Mouse (Mus musculus): ENCODE measurements around the gene Atg2a. TPM values are rescaled to one million over a fixed set of nuclear protein-coding genes. Genes with fewer than 3 reads are reported as not detected.

The Atg2a gene
- total and polyA plus RNA-seq, 2 experiments from 2014 or later = 5.6 to 24.5 TPM

DNA sequence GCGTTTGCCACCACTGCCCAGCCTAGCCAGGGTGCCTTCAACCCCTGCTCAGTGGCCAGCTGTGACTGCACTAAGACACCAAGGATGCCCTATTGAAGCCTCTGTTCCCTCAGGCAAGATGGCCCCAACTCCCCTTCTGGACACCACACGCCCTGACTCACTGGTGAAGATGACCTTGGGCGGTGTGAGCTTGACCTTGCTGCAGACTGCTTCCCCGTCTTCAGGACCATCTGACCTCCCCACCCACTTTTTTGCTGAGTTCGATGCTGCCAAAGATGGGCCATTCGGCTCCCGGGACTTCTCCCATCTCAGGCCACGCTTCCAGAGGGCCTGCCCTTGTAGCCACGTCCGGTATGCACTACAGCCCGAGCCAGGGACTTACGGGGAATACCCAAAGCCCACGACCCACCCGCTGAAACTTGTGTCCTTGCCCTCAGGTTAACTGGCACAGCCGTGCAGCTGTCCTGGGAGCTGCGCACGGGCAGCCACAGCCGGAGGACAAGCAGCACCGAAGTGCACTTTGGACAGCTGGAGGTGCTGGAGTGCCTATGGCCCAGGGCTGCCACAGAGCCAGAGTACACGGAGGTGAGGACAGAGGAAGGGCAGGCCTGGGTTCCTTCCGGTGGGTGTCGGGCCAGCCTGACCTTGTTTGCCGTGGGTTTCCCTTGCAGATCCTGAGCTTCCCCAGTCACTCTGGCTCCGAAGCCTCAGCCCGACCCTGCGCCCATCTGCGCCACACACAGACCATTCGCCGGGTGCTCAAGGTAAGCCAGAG is 6.2 kb downstream of the Atg2a start:
- WGBS = 87% methylated on average over 29 of the region's 29 CpGs
- TF ChIP-seq EP300 (IDR thresholded peaks at IDR 0.05; ENCODE audit: low read depth) = no peak
- no peak for TF ChIP-seq CTCF (IDR thresholded peaks at IDR 0.05; ENCODE audit: low read depth)
- ATAC-seq (ENCODE audit: insufficient read depth, low read depth) (no peak), DNase-seq (ENCODE audit: low spot score) (no peak)
- no peaks in the 10 kb centered on the region for H3K9me3 ChIP-seq (replicated peaks; ENCODE audit: control insufficient read depth, low read length)
- H3K36me3 ChIP-seq (replicated peaks; ENCODE audit: control insufficient read depth, insufficient read depth, low read length) = peaks cover 66% of the 10 kb centered on the region
- peaks cover 4% of the 10 kb centered on the region for H3K4me1 ChIP-seq (ENCODE audit: control insufficient read depth, insufficient read depth)
- H3K27me3 ChIP-seq (ENCODE audit: control insufficient read depth, insufficient read depth, low read length) = no peaks in the 10 kb centered on the region
- no peak overlapping the region for H3K4me2 ChIP-seq (ENCODE audit: low read depth, low read length)
- no peak overlapping the region for H3K9ac ChIP-seq (replicated peaks; ENCODE audit: low read depth, low read length)
- no peak overlapping the region for H3K27ac ChIP-seq (ENCODE audit: low read depth)
- no peak overlapping the region for H3K4me3 ChIP-seq (ENCODE audit: low read depth, low read length)

DNA sequence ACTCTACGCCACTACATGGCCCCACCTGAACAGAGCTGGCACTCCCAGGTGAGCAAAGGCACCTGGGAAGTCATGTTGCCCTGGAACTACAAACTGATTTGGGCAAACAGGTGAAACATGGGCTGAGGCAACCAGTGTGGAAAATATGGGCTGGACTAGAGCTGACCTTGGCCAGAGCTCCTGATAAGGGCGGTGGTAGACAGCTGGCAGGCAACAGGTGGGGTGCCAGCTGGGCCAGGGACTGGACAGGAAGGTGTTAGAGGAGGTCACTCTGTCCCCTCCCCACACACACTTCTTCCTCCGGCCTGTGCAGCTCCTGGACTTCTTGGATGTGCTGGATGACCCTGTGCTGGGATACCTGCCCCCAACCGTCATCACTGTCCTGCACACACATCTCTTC is 11.6 kb downstream of the Atg2a start:
- DNase-seq (ENCODE audit: low spot score) (no peak), ATAC-seq (ENCODE audit: insufficient read depth, low read depth) (no peak)
- Histone ChIP-seq H3K9ac (replicated peaks; ENCODE audit: low read depth, low read length) (no peak overlapping the region), H3K4me1 (ENCODE audit: control insufficient read depth, insufficient read depth) (no peaks in the 10 kb centered on the region), H3K4me2 (ENCODE audit: low read depth, low read length) (no peak overlapping the region), H3K27ac (ENCODE audit: low read depth) (no peak overlapping the region), H3K9me3 (replicated peaks; ENCODE audit: control insufficient read depth, low read length) (no peaks in the 10 kb centered on the region), H3K27me3 (ENCODE audit: control insufficient read depth, insufficient read depth, low read length) (no peaks in the 10 kb centered on the region), H3K4me3 (ENCODE audit: low read depth, low read length) (no peak overlapping the region), H3K36me3 (replicated peaks; ENCODE audit: control insufficient read depth, insufficient read depth, low read length) (peaks cover 85% of the 10 kb centered on the region)
- 81% methylated on average over 4 of the region's 4 CpGs for WGBS
- no peak for TF ChIP-seq EP300 (IDR thresholded peaks at IDR 0.05; ENCODE audit: low read depth)
- TF ChIP-seq CTCF (IDR thresholded peaks at IDR 0.05; ENCODE audit: low read depth) = no peak

DNA sequence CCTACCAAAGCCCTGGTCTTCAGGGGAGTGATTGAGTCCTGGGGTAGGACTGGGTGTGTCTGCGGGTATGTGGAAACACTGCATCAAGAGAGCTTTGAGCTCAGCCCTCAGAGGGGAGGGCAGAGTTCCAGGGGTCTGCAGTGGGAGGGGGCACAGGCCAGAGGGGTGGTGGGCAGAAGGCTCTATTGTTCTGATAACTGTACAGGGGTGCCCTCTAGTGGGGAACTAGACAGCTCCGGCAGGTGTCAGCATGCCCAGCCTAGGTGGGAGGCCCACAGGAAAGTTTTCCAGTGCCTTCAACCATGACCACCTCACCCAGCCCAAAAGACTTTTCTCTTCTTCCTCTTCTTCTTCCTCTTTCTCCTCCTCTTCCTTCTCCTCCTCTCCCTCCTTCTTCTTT is 19.0 kb downstream of the Atg2a start:
- ATAC-seq (ENCODE audit: insufficient read depth, low read depth) (no peak), DNase-seq (ENCODE audit: low spot score) (no peak)
- Histone ChIP-seq H3K27ac (ENCODE audit: low read depth) (no peak overlapping the region), H3K4me2 (ENCODE audit: low read depth, low read length) (no peak overlapping the region), H3K27me3 (ENCODE audit: control insufficient read depth, insufficient read depth, low read length) (no peaks in the 10 kb centered on the region), H3K9me3 (replicated peaks; ENCODE audit: control insufficient read depth, low read length) (no peaks in the 10 kb centered on the region), H3K9ac (replicated peaks; ENCODE audit: low read depth, low read length) (no peak overlapping the region), H3K36me3 (replicated peaks; ENCODE audit: control insufficient read depth, insufficient read depth, low read length) (peaks cover 62% of the 10 kb centered on the region), H3K4me3 (ENCODE audit: low read depth, low read length) (no peak overlapping the region), H3K4me1 (ENCODE audit: control insufficient read depth, insufficient read depth) (no peaks in the 10 kb centered on the region)
- TF ChIP-seq CTCF (IDR thresholded peaks at IDR 0.05; ENCODE audit: low read depth) = peak; percentile 34
- no peak for TF ChIP-seq EP300 (IDR thresholded peaks at IDR 0.05; ENCODE audit: low read depth)
- WGBS = 73% methylated on average over 2 of the region's 2 CpGs

- H3K4me1 ChIP-seq (ENCODE audit: control insufficient read depth, insufficient read depth) = no peaks in the 10 kb centered on the region
- no peak overlapping the region for H3K4me3 ChIP-seq (ENCODE audit: low read depth, low read length)
- H3K36me3 ChIP-seq (replicated peaks; ENCODE audit: control insufficient read depth, insufficient read depth, low read length) = peaks cover 57% of the 10 kb centered on the region
- H3K9ac ChIP-seq (replicated peaks; ENCODE audit: low read depth, low read length) = no peak overlapping the region
- WGBS = 80% methylated on average over 4 of the region's 4 CpGs
- TF ChIP-seq CTCF (IDR thresholded peaks at IDR 0.05; ENCODE audit: low read depth) = peak; percentile 28; the same call in 1 of the 2 replicates
- TF ChIP-seq EP300 (IDR thresholded peaks at IDR 0.05; ENCODE audit: low read depth) = no peak
- H3K9me3 ChIP-seq (replicated peaks; ENCODE audit: control insufficient read depth, low read length) = no peaks in the 10 kb centered on the region
- H3K4me2 ChIP-seq (ENCODE audit: low read depth, low read length) = no peak overlapping the region
- no peak overlapping the region for H3K27ac ChIP-seq (ENCODE audit: low read depth)
- ATAC-seq (ENCODE audit: insufficient read depth, low read depth) (no peak), DNase-seq (ENCODE audit: low spot score) (no peak)
- H3K27me3 ChIP-seq (ENCODE audit: control insufficient read depth, insufficient read depth, low read length) = no peaks in the 10 kb centered on the region
These were observed 19.5 kb downstream of the Atg2a start for GRCm38 (mm10) chr19:6260946-6261345.

- ATAC-seq (ENCODE audit: insufficient read depth, low read depth) (no peak), DNase-seq (ENCODE audit: low spot score) (no peak)
- Histone ChIP-seq H3K4me3 (ENCODE audit: low read depth, low read length) (no peak overlapping the region), H3K27ac (ENCODE audit: low read depth) (no peak overlapping the region), H3K27me3 (ENCODE audit: control insufficient read depth, insufficient read depth, low read length) (no peaks in the 10 kb centered on the region), H3K9me3 (replicated peaks; ENCODE audit: control insufficient read depth, low read length) (no peaks in the 10 kb centered on the region), H3K9ac (replicated peaks; ENCODE audit: low read depth, low read length) (no peak overlapping the region), H3K4me2 (ENCODE audit: low read depth, low read length) (no peak overlapping the region), H3K36me3 (replicated peaks; ENCODE audit: control insufficient read depth, insufficient read depth, low read length) (peaks cover 52% of the 10 kb centered on the region), H3K4me1 (ENCODE audit: control insufficient read depth, insufficient read depth) (no peaks in the 10 kb centered on the region)
- TF ChIP-seq CTCF (IDR thresholded peaks at IDR 0.05; ENCODE audit: low read depth) = no peak
- TF ChIP-seq EP300 (IDR thresholded peaks at IDR 0.05; ENCODE audit: low read depth) = no peak
- 93% methylated on average over 14 of the region's 14 CpGs for WGBS
These were observed 19.9 kb downstream of the Atg2a start for GRCm38 (mm10) chr19:6261379-6261778.

DNA sequence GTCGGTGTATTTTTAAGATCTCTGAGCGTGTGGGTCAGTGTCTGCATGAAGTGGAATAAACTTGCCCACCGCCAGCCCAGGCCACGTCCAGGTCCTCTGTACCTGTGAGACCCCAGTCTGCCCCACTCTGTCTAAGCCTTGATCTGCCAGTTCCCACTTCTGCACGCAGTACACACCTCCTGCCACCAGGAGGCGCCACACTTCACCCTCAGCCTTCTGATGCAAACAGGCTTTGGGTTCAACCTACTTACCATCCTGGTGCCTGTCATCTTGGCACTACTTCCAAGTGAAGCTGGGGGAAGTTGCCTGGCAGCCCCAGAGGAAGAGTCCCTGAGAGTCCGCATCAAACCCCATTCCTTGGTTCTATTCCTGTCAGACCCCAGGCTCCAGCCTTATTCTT is 20.8 kb downstream of the Atg2a start:
- Histone ChIP-seq H3K27ac (ENCODE audit: low read depth) (no peak overlapping the region), H3K4me2 (ENCODE audit: low read depth, low read length) (no peak overlapping the region), H3K36me3 (replicated peaks; ENCODE audit: control insufficient read depth, insufficient read depth, low read length) (peaks cover 44% of the 10 kb centered on the region), H3K27me3 (ENCODE audit: control insufficient read depth, insufficient read depth, low read length) (no peaks in the 10 kb centered on the region), H3K9me3 (replicated peaks; ENCODE audit: control insufficient read depth, low read length) (no peaks in the 10 kb centered on the region), H3K9ac (replicated peaks; ENCODE audit: low read depth, low read length) (no peak overlapping the region), H3K4me1 (ENCODE audit: control insufficient read depth, insufficient read depth) (no peaks in the 10 kb centered on the region), H3K4me3 (ENCODE audit: low read depth, low read length) (no peak overlapping the region)
- TF ChIP-seq CTCF (IDR thresholded peaks at IDR 0.05; ENCODE audit: low read depth) (peak; percentile 90), EP300 (IDR thresholded peaks at IDR 0.05; ENCODE audit: low read depth) (no peak)
- DNase-seq (ENCODE audit: low spot score) (peak; percentile 50), ATAC-seq (ENCODE audit: insufficient read depth, low read depth) (no peak)
- WGBS = 64% methylated on average over 7 of the region's 7 CpGs

Data from heart, postnatal 0 days (tissue).